Mouse (Mus musculus) brain, embryonic 14.5 days (tissue): ENCODE data around the gene Sem1.

Experiments used
- CTCF ChIP-seq: fragments of 200-500 bp; IDR thresholded peaks from 2 replicates; pipeline ENCODE4 v1.5.1; 2012; ENCODE audit warnings: inconsistent platforms, mild to moderate bottlenecking, moderate library complexity, borderline replicate concordance; ENCODE audit not compliant: insufficient read depth, insufficient read length; ENCODE audit errors: extremely low read depth
- POLR2A ChIP-seq: fragments of 200-500 bp; IDR thresholded peaks from 2 replicates; pipeline ENCODE4 v1.6.1; 2012; ENCODE audit warnings: mild to moderate bottlenecking, inconsistent platforms, borderline replicate concordance; ENCODE audit not compliant: poor library complexity, insufficient read depth, insufficient read length, severe bottlenecking; ENCODE audit errors: extremely low read depth

DNA sequence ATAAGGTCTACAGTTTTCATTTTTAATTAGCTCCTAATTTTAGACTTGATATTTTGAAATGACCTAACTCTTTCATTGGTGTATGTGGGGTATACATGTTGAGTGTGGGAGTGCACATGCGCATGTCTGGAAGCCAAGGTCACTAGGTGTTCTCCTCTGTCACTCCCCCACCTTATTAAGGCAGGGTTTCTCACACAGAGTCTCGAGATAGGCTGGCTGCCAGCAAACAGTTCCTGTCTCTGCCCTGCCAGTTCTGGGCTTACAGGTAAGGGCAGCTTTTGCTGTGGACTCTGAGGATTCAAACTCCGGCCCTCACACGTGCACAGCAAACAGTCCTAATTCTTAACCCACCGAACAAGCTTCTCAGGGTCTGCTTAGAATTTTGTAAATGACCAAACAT is 14.8 kb downstream of the Sem1 start:
- TF ChIP-seq POLR2A = no peak
- no peak for TF ChIP-seq CTCF
